Mouse (Mus musculus) embryonic stem cell, embryonic (primary cell): ENCODE measurements at regions not wholly inside any gene's neighbourhood (a gene's known extent, or its start where the extent isn't known, plus 50 kb on each side); places are given as distances from the start of the nearest gene placed in this dataset.

Source experiments
- CTCF ChIA-PET, 4 experiments: fragments of 300-600 bp in 2 of 4; fragments of 350-600 bp in 2 of 4; sonication (Branson Sonifier 250); formaldehyde crosslinking; loops; one replicate each; lab custom pipeline; 2022; ENCODE audit warnings: inconsistent platforms in 2 of 4; lab: Charles Lee
- POLR2A ChIA-PET, 4 experiments: fragments of 300-600 bp in 2 of 4; fragments of 350-600 bp in 2 of 4; sonication (Branson Sonifier 250); formaldehyde crosslinking; loops; one replicate each; lab custom pipeline; 2022; ENCODE audit warnings: antibody characterized with exemption in 4 of 4, inconsistent platforms in 1 of 4; lab: Charles Lee

DNA sequence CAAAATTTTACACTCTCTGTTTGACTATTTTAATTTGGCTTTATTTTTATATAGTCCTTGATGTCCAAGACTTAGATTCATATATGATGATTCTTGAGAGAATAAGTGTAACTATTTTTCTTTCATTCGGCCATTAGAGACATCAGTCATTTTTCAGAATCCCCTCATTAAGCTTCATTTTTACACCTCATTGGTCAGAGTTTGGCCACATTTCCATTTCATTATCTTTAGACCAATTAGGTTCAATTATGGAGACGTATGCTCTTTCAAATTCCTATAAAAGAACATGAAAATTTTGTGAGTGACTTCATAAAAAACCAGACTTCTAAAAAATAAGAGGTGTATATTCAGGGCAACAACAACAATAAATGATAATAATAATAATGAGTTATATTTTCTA is 1172.0 kb upstream of the Lrrn3 start:
- CTCF ChIA-PET, result interaction anchor here in 1 of 4 experiments (0.7 kb wide), 1 partner anchor 624 kb away, joined by 3 read pairs; no protein-coding TSS in a partner anchor
- POLR2A ChIA-PET, result no interaction called here
